Mouse (Mus musculus): ENCODE measurements at regions not wholly inside any gene's neighbourhood (a gene's known extent, or its start where the extent isn't known, plus 50 kb on each side); places are given as distances from the start of the nearest gene placed in this dataset.
"Not testable (repeated sequence)": the region's sequence is repeated elsewhere in the genome, so short reads cannot be mapped to it uniquely, and the experiment has no call there.

DNA sequence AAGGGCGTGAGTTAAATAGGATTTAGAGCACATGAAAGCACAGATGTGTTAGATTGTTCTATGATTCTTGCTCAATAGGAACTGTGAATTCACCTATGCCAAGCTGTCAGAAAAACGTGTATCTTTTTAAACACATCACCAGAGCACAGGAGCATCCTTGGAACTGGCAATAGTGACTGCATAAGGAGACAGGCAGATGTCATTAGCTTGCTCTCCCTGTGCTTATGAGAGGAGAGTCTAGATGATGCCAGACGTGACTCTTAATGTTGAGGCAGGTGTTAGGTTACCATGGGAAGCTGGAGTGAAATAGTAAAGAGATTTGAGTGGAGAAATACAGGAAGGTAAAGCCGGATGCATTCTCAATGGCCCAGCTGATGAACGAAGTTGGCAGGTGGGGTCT lies 212.8 kb downstream of the Trib2 start:
- TF ChIP-seq CTCF (IDR thresholded peaks at IDR 0.05): no peak
- H3K4me3 ChIP-seq: no peak overlapping the region
- intact Hi-C loops (cut with DNase I): loop anchor here (5.0 kb wide), 1 partner anchor 67 kb away; no protein-coding TSS in a partner anchor
- DNase-seq (ENCODE audit: extremely low spot score in 1 of 2, low spot score in 2 of 2): no peak
- no peak overlapping the region for H3K27ac ChIP-seq

DNA sequence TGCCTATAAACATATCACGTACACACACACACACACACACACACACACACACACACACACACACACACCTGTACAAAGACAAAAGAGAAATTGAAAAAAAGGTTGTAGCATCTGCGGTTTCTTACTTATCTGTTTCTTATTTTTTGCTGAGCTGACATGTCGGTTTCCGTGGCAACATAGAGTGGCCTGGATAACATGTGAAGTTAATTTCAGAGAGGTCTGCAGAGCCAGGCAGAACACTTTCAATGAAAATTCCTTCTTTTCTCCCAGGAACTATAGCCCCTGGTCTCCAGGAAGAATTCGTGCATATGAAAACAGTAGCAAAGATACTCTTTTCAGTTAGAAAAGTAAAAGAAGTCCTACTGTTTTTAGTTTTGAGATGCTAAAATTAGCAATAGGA lies 213.4 kb downstream of the Trib2 start:
- intact Hi-C loops (cut with DNase I): loop anchor here (5.0 kb wide), 1 partner anchor 66 kb away; no protein-coding TSS in a partner anchor
- TF ChIP-seq CTCF (IDR thresholded peaks at IDR 0.05): no peak
- Histone ChIP-seq H3K27ac (no peak overlapping the region), H3K4me3 (no peak overlapping the region)
- DNase-seq (ENCODE audit: extremely low spot score in 1 of 2, low spot score in 2 of 2): no peak

GRCm38 (mm10) chr12:15594704-15595103 lies 222.0 kb downstream of the Trib2 start:
- Histone ChIP-seq H3K27ac (no peak overlapping the region), H3K4me3 (no peak overlapping the region)
- intact Hi-C loops (cut with DNase I): no loop called here
- DNase-seq (ENCODE audit: extremely low spot score in 1 of 2, low spot score in 2 of 2): no peak
- no peak for TF ChIP-seq CTCF (IDR thresholded peaks at IDR 0.05)

GRCm38 (mm10) chr12:15587864-15588263 lies 228.9 kb downstream of the Trib2 start:
- H3K4me3 ChIP-seq; intact Hi-C loops (cut with DNase I); H3K27ac ChIP-seq; DNase-seq (ENCODE audit: extremely low spot score in 1 of 2, low spot score in 2 of 2): not testable (repeated sequence)

DNA sequence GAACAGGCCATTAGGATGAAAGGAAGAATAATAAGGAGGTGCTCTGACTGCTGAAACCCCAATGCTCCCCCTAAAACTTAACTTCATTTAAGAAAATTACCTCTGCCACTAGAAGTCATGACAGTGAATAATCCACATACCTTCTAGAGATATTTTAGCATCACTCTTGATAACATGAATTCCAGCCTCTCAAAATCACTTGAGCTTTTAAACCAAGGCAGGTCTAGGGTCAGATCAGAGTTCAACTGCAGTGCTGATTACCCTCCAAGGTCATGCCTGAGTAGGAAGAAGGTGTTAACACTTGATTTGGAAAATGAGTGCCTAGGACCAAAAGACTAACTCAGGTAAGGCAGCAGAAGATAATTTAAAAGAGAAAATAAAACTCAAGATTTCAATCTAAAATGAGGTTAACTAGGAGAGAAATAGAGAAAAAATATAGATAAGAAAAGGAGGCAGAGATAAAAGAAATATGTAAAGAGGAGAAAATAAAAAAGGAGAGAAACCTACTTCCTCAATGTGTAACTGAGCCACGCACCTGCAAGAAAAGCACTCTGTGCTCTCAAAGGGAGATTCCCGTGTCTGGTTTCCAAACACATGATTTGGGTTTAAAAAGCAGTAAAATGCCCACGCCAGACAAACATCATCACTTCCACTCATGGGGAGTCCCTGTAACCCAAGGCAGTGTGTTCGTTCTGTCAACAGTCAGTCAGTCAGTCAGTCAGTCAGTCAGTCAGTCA lies 229.8 kb downstream of the Trib2 start:
- H3K4me3 ChIP-seq: no peak overlapping the region
- no peak overlapping the region for H3K27ac ChIP-seq
- no peak for DNase-seq (ENCODE audit: extremely low spot score in 1 of 2, low spot score in 2 of 2)
- intact Hi-C loops (cut with DNase I): no loop called here
- TF ChIP-seq CTCF (IDR thresholded peaks at IDR 0.05): no peak

- no peak for TF ChIP-seq CTCF (IDR thresholded peaks at IDR 0.05)
- H3K4me3 ChIP-seq: no peak overlapping the region
- no peak overlapping the region for H3K27ac ChIP-seq
- intact Hi-C loops (cut with DNase I): no loop called here
- no peak for DNase-seq (ENCODE audit: extremely low spot score in 1 of 2, low spot score in 2 of 2)
Observed at GRCm38 (mm10) chr12:15585845-15586244, 230.9 kb downstream of the Trib2 start.

GRCm38 (mm10) chr12:15584721-15585120 lies 232.0 kb downstream of the Trib2 start:
- intact Hi-C loops (cut with DNase I): no loop called here
- H3K4me3 ChIP-seq: no peak overlapping the region
- no peak for DNase-seq (ENCODE audit: extremely low spot score in 1 of 2, low spot score in 2 of 2)
- TF ChIP-seq CTCF (IDR thresholded peaks at IDR 0.05): no peak
- no peak overlapping the region for H3K27ac ChIP-seq

GRCm38 (mm10) chr12:15566785-15567109 lies 250.0 kb downstream of the Trib2 start:
- no peak for DNase-seq (ENCODE audit: extremely low spot score in 1 of 2, low spot score in 2 of 2)
- no peak overlapping the region for H3K4me3 ChIP-seq
- intact Hi-C loops (cut with DNase I): loop anchor here (10.0 kb wide), 1 partner anchor 248 kb away; the partner anchor contains the start of gene Trib2
- H3K27ac ChIP-seq: peak overlapping the region; percentile 21; the same call in 1 of the 2 replicates
- TF ChIP-seq CTCF (IDR thresholded peaks at IDR 0.05): no peak

GRCm38 (mm10) chr12:15565941-15566784 lies 250.6 kb downstream of the Trib2 start:
- Histone ChIP-seq H3K4me3 (no peak overlapping the region), H3K27ac (peak overlapping the region; percentile 21; the same call in 1 of the 2 replicates)
- intact Hi-C loops (cut with DNase I): loop anchor here (10.0 kb wide), 1 partner anchor 249 kb away; the partner anchor contains the start of gene Trib2
- no peak for TF ChIP-seq CTCF (IDR thresholded peaks at IDR 0.05)
- peak in 1 of 2 experiments; percentile 10 for DNase-seq (ENCODE audit: extremely low spot score in 1 of 2, low spot score in 2 of 2)

DNA sequence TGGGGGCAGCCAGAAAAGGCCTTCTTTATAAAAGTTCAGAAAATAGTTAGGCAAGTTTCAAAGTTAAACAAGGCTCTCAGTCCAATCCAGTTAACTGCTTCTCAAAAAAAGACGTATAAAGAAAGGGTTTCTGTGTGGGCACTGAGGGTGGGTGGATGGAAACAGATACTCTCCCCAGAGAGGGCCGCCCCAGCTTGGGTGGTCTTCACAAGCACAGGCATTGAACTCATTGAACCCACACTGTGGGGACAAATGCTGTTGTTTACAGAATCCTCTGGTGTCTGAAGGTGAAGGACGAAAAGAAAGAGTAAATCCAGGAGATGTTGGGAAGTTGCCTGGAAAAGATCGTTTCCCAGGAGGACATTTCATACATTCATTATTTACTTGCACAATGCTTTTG lies 253.9 kb downstream of the Trib2 start:
- DNase-seq (ENCODE audit: extremely low spot score in 1 of 2, low spot score in 2 of 2): no peak
- intact Hi-C loops (cut with DNase I): loop anchor here (10.0 kb wide), 1 partner anchor 252 kb away; the partner anchor contains the start of gene Trib2
- Histone ChIP-seq H3K4me3 (no peak overlapping the region), H3K27ac (no peak overlapping the region)
- TF ChIP-seq CTCF (IDR thresholded peaks at IDR 0.05): no peak

GRCm38 (mm10) chr12:15555471-15555870 lies 261.3 kb downstream of the Trib2 start:
- no peak for TF ChIP-seq CTCF (IDR thresholded peaks at IDR 0.05)
- no peak overlapping the region for H3K27ac ChIP-seq
- intact Hi-C loops (cut with DNase I): no loop called here
- DNase-seq (ENCODE audit: extremely low spot score in 1 of 2, low spot score in 2 of 2): peak; percentile 15 to 42
- H3K4me3 ChIP-seq: no peak overlapping the region

DNA sequence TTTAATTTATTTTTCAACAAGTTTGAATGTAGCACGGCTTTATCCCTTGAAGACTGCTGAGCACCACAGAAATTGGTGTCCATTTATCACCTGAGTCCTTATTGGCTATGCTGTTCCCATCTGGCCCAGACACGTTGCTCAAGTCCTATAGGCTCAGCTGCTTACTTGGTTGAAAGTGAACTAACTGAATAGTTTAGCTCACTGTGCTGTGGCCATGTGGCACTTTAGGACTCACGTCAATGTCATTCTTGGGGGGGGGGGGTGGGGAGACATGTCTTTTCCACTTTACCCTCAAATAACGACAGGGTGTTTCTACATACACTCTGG lies 263.1 kb downstream of the Trib2 start:
- intact Hi-C loops (cut with DNase I): no loop called here
- no peak overlapping the region for H3K27ac ChIP-seq
- no peak overlapping the region for H3K4me3 ChIP-seq
- DNase-seq (ENCODE audit: extremely low spot score in 1 of 2, low spot score in 2 of 2): no peak
- no peak for TF ChIP-seq CTCF (IDR thresholded peaks at IDR 0.05)
